Mouse (Mus musculus): ENCODE measurements around the gene Slc10a1. TPM values are rescaled to one million over a fixed set of nuclear protein-coding genes. Genes with fewer than 3 reads are reported as not detected.

The Slc10a1 gene
- total and polyA plus RNA-seq, 3 experiments = 0.13 to 0.20 TPM; not detected in 1

Other genes starting within 250 kb of the Slc10a1 start
- not detected in 2 replicates for gene Ccdc177, start 208.0 kb downstream of the Slc10a1 start, total RNA-seq (2012; rRNA removed)
- not detected in 2 replicates for gene Ccdc177, start 208.0 kb downstream of the Slc10a1 start, total RNA-seq (2014; rRNA removed)
- gene Ccdc177, start 208.0 kb downstream of the Slc10a1 start, polyA plus RNA-seq (2012; ENCODE audit: insufficient read length, low read depth) = not detected in 2 replicates
- gene Susd6, start 178.2 kb downstream of the Slc10a1 start, total RNA-seq (2012; rRNA removed) = 6.4 and 8.7 TPM in 2 replicates
- 5.6 and 7.8 TPM in 2 replicates for gene Susd6, start 178.2 kb downstream of the Slc10a1 start, total RNA-seq (2014; rRNA removed)
- gene Susd6, start 178.2 kb downstream of the Slc10a1 start, polyA plus RNA-seq (2012; ENCODE audit: insufficient read length, low read depth) = 9.5 and 11.0 TPM in 2 replicates
- 260 and 311 TPM in 2 replicates for gene Srsf5, start 23.2 kb downstream of the Slc10a1 start, total RNA-seq (2012; rRNA removed)
- 459 and 511 TPM in 2 replicates for gene Srsf5, start 23.2 kb downstream of the Slc10a1 start, total RNA-seq (2014; rRNA removed)
- 549 and 597 TPM in 2 replicates for gene Srsf5, start 23.2 kb downstream of the Slc10a1 start, polyA plus RNA-seq (2012; ENCODE audit: insufficient read length, low read depth)
- gene Smoc1, start 58.1 kb upstream of the Slc10a1 start, total RNA-seq (2012; rRNA removed) = 11.5 and 11.6 TPM in 2 replicates
- 11.0 and 11.2 TPM in 2 replicates for gene Smoc1, start 58.1 kb upstream of the Slc10a1 start, total RNA-seq (2014; rRNA removed)
- gene Smoc1, start 58.1 kb upstream of the Slc10a1 start, polyA plus RNA-seq (2012; ENCODE audit: insufficient read length, low read depth) = 23.0 and 23.5 TPM in 2 replicates